Mouse (Mus musculus) midbrain, embryonic 13.5 days (tissue): Measurements from ENCODE around the gene Neurl4. TPM values are rescaled to one million over a fixed set of nuclear protein-coding genes. Genes with fewer than 3 reads are reported as not detected.
"Not testable (repeated sequence)": the region's sequence is repeated elsewhere in the genome, so short reads cannot be mapped to it uniquely, and the experiment has no call there.

ENCODE experiments used
- ATAC-seq: fragments of 200-750 bp; cut with Nextera tagmentation; 2 replicates; pipeline ENCODE4 v1.8.0; 2017; ENCODE audit warnings: mild to moderate bottlenecking, moderate TSS enrichment, moderate library complexity
- H3K27ac ChIP-seq: fragments of 300-500 bp; sonication (generic); 2 replicates; pipeline ENCODE4 v1.5.1; 2015; ENCODE audit warnings: inconsistent platforms, mild to moderate bottlenecking, moderate library complexity
- H3K27me3 ChIP-seq: fragments of 300-500 bp; sonication (generic); 2 replicates; pipeline ENCODE4 v1.6.1; 2015; ENCODE audit warnings: mild to moderate bottlenecking, inconsistent platforms
- H3K36me3 ChIP-seq: fragments of 300-500 bp; sonication (generic); 2 replicates; pipeline ENCODE4 v1.6.1; 2015; ENCODE audit warnings: mild to moderate bottlenecking, inconsistent platforms
- H3K4me1 ChIP-seq: fragments of 300-500 bp; sonication (generic); replicated peaks from 2 replicates; pipeline ENCODE4 v1.6.1; 2015; ENCODE audit warnings: inconsistent platforms
- H3K4me2 ChIP-seq: fragments of 300-500 bp; sonication (generic); replicated peaks from 2 replicates; pipeline ENCODE4 v1.6.1; 2015; ENCODE audit warnings: moderate library complexity, mild to moderate bottlenecking, inconsistent platforms
- H3K4me3 ChIP-seq: fragments of 300-500 bp; sonication (generic); replicated peaks from 2 replicates; pipeline ENCODE4 v1.5.1; 2015; ENCODE audit warnings: mild to moderate bottlenecking, inconsistent platforms
- H3K9ac ChIP-seq: fragments of 300-500 bp; sonication (generic); replicated peaks from 2 replicates; pipeline ENCODE4 v1.6.1; 2015; ENCODE audit warnings: mild to moderate bottlenecking, inconsistent platforms
- H3K9me3 ChIP-seq: fragments of 300-500 bp; sonication (generic); 2 replicates; pipeline ENCODE4 v1.6.1; 2016; ENCODE audit warnings: mild to moderate bottlenecking, inconsistent platforms
- WGBS: fragments of 180-500 bp; shearing (Covaris S2); methylation state at CpG from one replicate; pipeline ENCODE4 v1.1.7; 2015; 5-methylcytosine and 5-hydroxymethylcytosine counted together
- microRNA-seq: library from miRNA; unstranded; fragments of <30 nt; microRNA quantifications from one replicate; pipeline ENCODE4, GENCODE M21; 2016
- polyA plus RNA-seq: library from polyadenylated mRNA; unstranded; fragments of >200 nt; fragmentation: Nextera tagmentation; extraction: Ambion mirVana; gene quantifications from 2 replicates; pipeline ENCODE4 v1.2.1, GENCODE M21; 2015

Neurl4 gene
- polyA plus RNA-seq, 1 experiment from 2014 or later = 19.8 TPM

DNA sequence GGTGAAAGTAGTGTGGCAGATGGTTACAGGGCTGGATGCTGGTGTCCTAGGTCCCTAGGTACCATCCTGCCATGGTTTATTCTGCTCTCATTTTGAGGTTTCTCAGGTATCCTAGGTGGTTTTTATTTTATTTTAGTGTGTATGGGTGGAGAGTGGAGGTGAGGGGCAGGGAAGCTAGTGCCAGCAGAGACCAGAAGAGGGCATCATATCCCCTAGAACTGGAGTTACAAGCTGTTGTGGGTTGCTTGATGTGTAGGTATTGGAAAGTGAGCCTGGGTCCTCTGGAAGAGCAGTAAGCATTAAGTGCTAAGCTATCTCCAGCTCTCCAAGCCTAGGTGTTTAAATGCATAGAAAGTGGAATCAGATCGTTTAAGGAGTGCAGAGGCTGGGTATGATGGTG is 51.4 kb downstream of the Neurl4 start:
- Histone ChIP-seq H3K27me3 (0 out of 2 replicates have a peak, but pooled peaks cover 18% of the 10 kb centered on the region), H3K9ac (no peak overlapping the region), H3K27ac (no peak overlapping the region), H3K4me1 (peaks cover 14% of the 10 kb centered on the region), H3K36me3 (no peaks in the 10 kb centered on the region), H3K4me2 (no peak overlapping the region), H3K9me3 (no peaks in the 10 kb centered on the region), H3K4me3 (no peak overlapping the region)
- ATAC-seq = no peak
- WGBS = 40% methylated on average over 1 of the region's 1 CpGs

DNA sequence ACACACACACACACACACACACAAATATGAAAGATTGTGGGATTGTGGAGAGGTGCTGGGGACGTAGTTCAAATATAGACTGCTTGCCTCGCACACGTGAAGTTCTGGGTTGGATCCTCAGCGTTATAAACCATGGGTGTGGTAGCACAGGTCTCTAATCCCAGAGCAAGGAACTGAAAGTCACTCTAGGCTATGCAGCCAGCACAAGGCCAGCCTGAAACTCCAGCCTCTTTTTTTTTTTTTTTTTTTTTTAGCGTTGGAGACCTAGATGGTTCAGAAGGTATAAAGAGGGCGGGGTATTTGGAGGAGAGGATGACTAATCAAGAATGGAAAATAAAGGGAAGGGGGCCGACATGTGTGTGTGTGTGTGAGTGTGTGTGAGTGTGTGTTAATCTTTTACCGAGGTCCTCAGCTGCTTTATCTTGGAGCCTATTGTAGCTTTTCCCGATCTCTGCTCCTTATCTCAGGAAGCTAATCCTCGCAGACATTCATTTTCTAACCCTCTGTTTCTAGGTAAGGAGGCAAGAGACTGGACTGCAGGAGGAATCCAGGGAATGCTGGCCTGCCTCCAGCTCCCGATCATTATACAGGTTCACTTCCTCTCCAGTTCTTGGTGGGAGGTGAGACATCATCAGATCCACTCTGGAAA is 52.5 kb downstream of the Neurl4 start:
- whole genome bisulfite sequencing = 68% methylated on average over 11 of the region's 11 CpGs

GRCm38 (mm10) chr11:69955618-69956017 is 54.7 kb downstream of the Neurl4 start:
- ATAC-seq = not testable (repeated sequence)

More for the DNA sequence above, 52.5 kb downstream of the Neurl4 start:
- Histone ChIP-seq H3K27ac (no peak overlapping the region), H3K9ac (no peak overlapping the region), H3K9me3 (no peaks in the 10 kb centered on the region), H3K4me1 (peaks cover 5% of the 10 kb centered on the region), H3K27me3 (0 out of 2 replicates have a peak, but pooled peaks cover 21% of the 10 kb centered on the region), H3K4me3 (no peak overlapping the region), H3K4me2 (no peak overlapping the region), H3K36me3 (no peaks in the 10 kb centered on the region)
- no peak for ATAC-seq

DNA sequence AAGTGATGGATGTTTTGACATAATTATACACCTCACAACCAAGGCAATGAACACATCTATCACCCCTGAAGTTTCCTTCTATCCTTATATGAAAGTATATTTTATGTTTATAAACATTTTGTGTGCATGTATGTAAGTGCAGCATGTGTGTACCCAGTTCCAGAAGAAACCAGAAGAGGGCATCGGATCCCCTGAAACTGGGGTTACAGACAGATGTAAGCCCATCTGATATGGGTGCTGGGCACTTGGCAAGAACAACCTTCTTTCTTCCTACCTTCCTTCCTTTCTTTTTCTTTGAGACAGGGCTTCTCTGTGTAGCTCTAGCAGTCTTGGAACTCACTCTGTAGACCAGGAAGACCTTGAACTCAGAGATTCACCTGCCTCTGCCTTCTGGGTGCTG is 55.3 kb downstream of the Neurl4 start:
- H3K9ac ChIP-seq = no peak overlapping the region
- no peaks in the 10 kb centered on the region for H3K4me1 ChIP-seq
- peaks cover 32% of the 10 kb centered on the region for H3K27me3 ChIP-seq
- H3K36me3 ChIP-seq = no peaks in the 10 kb centered on the region
- H3K27ac ChIP-seq = no peak overlapping the region
- WGBS = 67% methylated on average over 1 of the region's 1 CpGs
- no peaks in the 10 kb centered on the region for H3K9me3 ChIP-seq
- H3K4me2 ChIP-seq = no peak overlapping the region
- ATAC-seq = no peak
- H3K4me3 ChIP-seq = no peak overlapping the region

More at GRCm38 (mm10) chr11:69955618-69956017, 54.7 kb downstream of the Neurl4 start:
- H3K27me3 ChIP-seq = peaks cover 32% of the 10 kb centered on the region
- not testable (repeated sequence) for H3K4me2 ChIP-seq, H3K27ac ChIP-seq, H3K9ac ChIP-seq, H3K4me3 ChIP-seq, H3K9me3 ChIP-seq, H3K36me3 ChIP-seq, H3K4me1 ChIP-seq
- WGBS = 82% methylated on average over 4 of the region's 4 CpGs

DNA sequence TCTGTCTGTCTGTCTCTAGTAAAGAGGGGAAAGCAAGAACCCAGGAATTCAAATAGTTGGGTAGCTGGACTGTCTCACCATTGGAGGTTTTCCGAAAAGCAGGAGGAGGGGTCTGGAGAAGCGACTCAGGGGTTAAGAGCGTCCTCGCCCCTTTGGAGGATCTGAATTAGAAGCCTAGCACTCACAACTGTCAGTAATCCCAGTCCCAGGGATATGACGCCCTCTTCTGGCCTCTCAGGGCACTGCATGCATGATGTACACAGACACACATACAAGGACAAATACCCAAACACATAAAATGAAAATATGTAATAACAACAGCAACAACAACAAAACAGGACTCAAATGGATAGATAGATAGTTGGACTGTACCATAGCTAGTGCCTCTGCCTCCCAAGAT is 59.7 kb downstream of the Neurl4 start:
- 22% methylated on average over 5 of the region's 5 CpGs for WGBS
- Histone ChIP-seq H3K27me3 (peaks cover 62% of the 10 kb centered on the region), H3K36me3 (no peaks in the 10 kb centered on the region), H3K9ac (no peak overlapping the region), H3K4me3 (no peak overlapping the region), H3K27ac (no peak overlapping the region), H3K9me3 (no peaks in the 10 kb centered on the region), H3K4me2 (no peak overlapping the region), H3K4me1 (peaks cover 6% of the 10 kb centered on the region; the same call in 1 of the 2 replicates)
- ATAC-seq = no peak

- Histone ChIP-seq H3K27ac (no peak overlapping the region), H3K9me3 (no peaks in the 10 kb centered on the region), H3K4me1 (peaks cover 15% of the 10 kb centered on the region), H3K4me2 (no peak overlapping the region), H3K9ac (no peak overlapping the region), H3K36me3 (no peaks in the 10 kb centered on the region), H3K27me3 (peaks cover 75% of the 10 kb centered on the region), H3K4me3 (no peak overlapping the region)
- no peak for ATAC-seq
- WGBS = 54% methylated on average over 5 of the region's 5 CpGs
Measured at GRCm38 (mm10) chr11:69961841-69962240, 61.0 kb downstream of the Neurl4 start.

Small RNA genes within 50 kb of the gene (microRNA-seq; reads per million reads assigned to microRNA genes)
- gene Mir6924 = not detected

Other genes with a start within 250 kb of the Neurl4 start
- 0.31 TPM in 1 of 2 replicates, not detected in the other for gene Sox15, start 245.8 kb upstream of the Neurl4 start, polyA plus RNA-seq
- gene Mpdu1, start 238.4 kb upstream of the Neurl4 start, polyA plus RNA-seq = 103 and 104 TPM in 2 replicates
- gene Cd68, start 234.9 kb upstream of the Neurl4 start, polyA plus RNA-seq = 6.1 and 7.3 TPM in 2 replicates
- 581 and 595 TPM in 2 replicates for gene Eif4a1, start 228.6 kb upstream of the Neurl4 start, polyA plus RNA-seq
- gene Senp3, start 219.0 kb upstream of the Neurl4 start, polyA plus RNA-seq = 101 and 103 TPM in 2 replicates
- 0.36 TPM in 1 of 2 replicates, not detected in the other for gene Tnfsf13, start 215.3 kb upstream of the Neurl4 start, polyA plus RNA-seq
- 0.98 and 1.2 TPM in 2 replicates for gene Tnfsf12, start 205.2 kb upstream of the Neurl4 start, polyA plus RNA-seq
- 0.64 and 1.2 TPM in 2 replicates for gene Tnfsfm13, start 205.0 kb upstream of the Neurl4 start, polyA plus RNA-seq
- gene Polr2a, start 142.4 kb upstream of the Neurl4 start, polyA plus RNA-seq = 22.7 and 24.9 TPM in 2 replicates
- gene Slc35g3, start 139.1 kb upstream of the Neurl4 start, polyA plus RNA-seq = 0.31 TPM in 1 of 2 replicates, not detected in the other
- 2.9 and 3.2 TPM in 2 replicates for gene Zbtb4, start 135.2 kb upstream of the Neurl4 start, polyA plus RNA-seq
- gene Chrnb1, start 105.1 kb upstream of the Neurl4 start, polyA plus RNA-seq = 0.83 and 0.85 TPM in 2 replicates
- gene Fgf11, start 99.2 kb upstream of the Neurl4 start, polyA plus RNA-seq = 3.4 and 4.4 TPM in 2 replicates
- 0.44 and 0.52 TPM in 2 replicates for gene Tmem102, start 95.4 kb upstream of the Neurl4 start, polyA plus RNA-seq
- gene Gm39566, start 85.8 kb upstream of the Neurl4 start, polyA plus RNA-seq = not detected in 2 replicates
- gene Spem2, start 82.6 kb upstream of the Neurl4 start, polyA plus RNA-seq = not detected in 2 replicates
- 0.51 and 0.64 TPM in 2 replicates for gene Spem1, start 78.9 kb upstream of the Neurl4 start, polyA plus RNA-seq
- gene Nlgn2, start 63.3 kb upstream of the Neurl4 start, polyA plus RNA-seq = 20.5 and 21.3 TPM in 2 replicates
- gene Tmem256, start 62.6 kb upstream of the Neurl4 start, polyA plus RNA-seq = 329 and 331 TPM in 2 replicates
- gene Plscr3, start 54.7 kb upstream of the Neurl4 start, polyA plus RNA-seq = 55.0 and 56.3 TPM in 2 replicates
- 0.27 and 0.31 TPM in 2 replicates for gene Tnk1, start 42.3 kb upstream of the Neurl4 start, polyA plus RNA-seq
- gene Tmem95, start 23.1 kb upstream of the Neurl4 start, polyA plus RNA-seq = not detected in 2 replicates
- gene Kctd11, start 19.7 kb upstream of the Neurl4 start, polyA plus RNA-seq = 1.3 and 1.7 TPM in 2 replicates
- gene Acap1, start 5.5 kb upstream of the Neurl4 start, polyA plus RNA-seq = 0.37 and 0.48 TPM in 2 replicates
- gene 2810408A11Rik, start 85 bp upstream of the Neurl4 start, polyA plus RNA-seq = 16.1 and 17.1 TPM in 2 replicates
- gene Gps2, start 12.8 kb downstream of the Neurl4 start, polyA plus RNA-seq = 81.9 and 87.0 TPM in 2 replicates
- 1,160 and 1,188 TPM in 2 replicates for gene Eif5a, start 20.9 kb downstream of the Neurl4 start, polyA plus RNA-seq
- gene Ybx2, start 34.7 kb downstream of the Neurl4 start, polyA plus RNA-seq = 3.9 and 4.2 TPM in 2 replicates
- 4.3 and 4.4 TPM in 2 replicates for gene Slc2a4, start 47.1 kb downstream of the Neurl4 start, polyA plus RNA-seq
- gene Cldn7, start 63.7 kb downstream of the Neurl4 start, polyA plus RNA-seq = 0.32 and 1.1 TPM in 2 replicates
- gene Ctdnep1, start 80.1 kb downstream of the Neurl4 start, polyA plus RNA-seq = 22.9 and 23.8 TPM in 2 replicates
- 156 and 158 TPM in 2 replicates for gene Elp5, start 81.4 kb downstream of the Neurl4 start, polyA plus RNA-seq
- gene Gabarap, start 90.1 kb downstream of the Neurl4 start, polyA plus RNA-seq = 611 and 625 TPM in 2 replicates
- 74.2 and 82.2 TPM in 2 replicates for gene Phf23, start 94.7 kb downstream of the Neurl4 start, polyA plus RNA-seq
- gene Dvl2, start 99.5 kb downstream of the Neurl4 start, polyA plus RNA-seq = 27.6 and 35.4 TPM in 2 replicates
- 48.4 and 51.7 TPM in 2 replicates for gene Acadvl, start 114.3 kb downstream of the Neurl4 start, polyA plus RNA-seq
- gene Dlg4, start 115.9 kb downstream of the Neurl4 start, polyA plus RNA-seq = 34.9 and 37.2 TPM in 2 replicates
- gene Asgr1, start 153.0 kb downstream of the Neurl4 start, polyA plus RNA-seq = 0.97 and 1.1 TPM in 2 replicates
- not detected in 2 replicates for gene Asgr2, start 191.6 kb downstream of the Neurl4 start, polyA plus RNA-seq
- 0.39 and 0.66 TPM in 2 replicates for gene Mgl2, start 229.3 kb downstream of the Neurl4 start, polyA plus RNA-seq